Mouse (Mus musculus): ENCODE data around the gene Gm9844.

Gene Gm9844

GRCm38 (mm10) chr7:24901842-24902241 is 39.8 kb downstream of the Gm9844 start:
- DNase-seq (ENCODE audit: low spot score in 2 of 2): no peak

GRCm38 (mm10) chr7:24902264-24902629 is 40.2 kb downstream of the Gm9844 start:
- no peak for DNase-seq (ENCODE audit: low spot score in 2 of 2)

- peak in 1 of 2 experiments; percentile 26 for DNase-seq (ENCODE audit: low spot score in 2 of 2)
Measured at GRCm38 (mm10) chr7:24902630-24903443, 40.8 kb downstream of the Gm9844 start, which contains the start of gene Arhgef1. Gene Arhgef1 (plus strand): TSS chr7:24902912.

- no peak for DNase-seq (ENCODE audit: low spot score in 2 of 2)
Measured at GRCm38 (mm10) chr7:24903444-24903825, 41.4 kb downstream of the Gm9844 start.

GRCm38 (mm10) chr7:24904070-24904483 is 42.1 kb downstream of the Gm9844 start:
- DNase-seq (ENCODE audit: low spot score in 2 of 2): peak; percentile 97

GRCm38 (mm10) chr7:24904936-24905335 is 42.9 kb downstream of the Gm9844 start:
- peak; percentile 39 to 69 for DNase-seq (ENCODE audit: low spot score in 2 of 2)

GRCm38 (mm10) chr7:24906551-24906950 is 44.5 kb downstream of the Gm9844 start:
- no peak for DNase-seq (ENCODE audit: low spot score in 2 of 2)

- DNase-seq (ENCODE audit: low spot score in 2 of 2): no peak
Measured at GRCm38 (mm10) chr7:24907211-24907748, 45.3 kb downstream of the Gm9844 start.

Data from right cerebral cortex, adult 2 months (tissue).